Mouse (Mus musculus): ENCODE measurements around the gene Gm1330.
"Not testable (repeated sequence)": the region's sequence is repeated elsewhere in the genome, so short reads cannot be mapped to it uniquely, and the experiment has no call there.

Gm1330 gene

GRCm38 (mm10) chr2:149003151-149003550, at the start of gene Gm1330:
Gene Gm1330, minus strand, starts transcription at chr2:149003251.
- DNase-seq (ENCODE audit: low spot score): no peak

- not testable (repeated sequence) for DNase-seq (ENCODE audit: low spot score)
These were observed 14.1 kb upstream of the Gm1330 start, which contains the start of gene Gm10750 for GRCm38 (mm10) chr2:149017137-149017536. Gene Gm10750, minus strand, starts transcription at chr2:149017237.

DNA sequence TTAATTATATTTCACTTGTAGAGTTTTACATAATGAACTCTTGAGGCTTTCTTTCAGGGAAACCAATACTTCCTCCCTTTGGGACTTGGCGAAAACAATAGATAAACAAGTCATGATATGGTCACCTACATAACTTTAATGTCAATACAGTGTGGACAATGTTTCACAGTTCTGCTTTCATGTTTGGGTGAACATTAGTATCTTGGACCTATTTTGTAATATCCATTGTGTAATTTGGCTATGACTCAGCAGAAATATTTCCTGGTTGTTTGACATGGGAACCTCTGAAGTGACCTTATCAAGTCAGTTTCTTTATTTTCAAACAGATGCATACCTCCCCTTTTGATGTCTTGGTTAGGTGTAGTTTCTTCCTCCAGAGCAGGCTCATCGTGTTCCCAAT, 1.8 kb upstream of the Gm1330 start:
- no peak for DNase-seq (ENCODE audit: low spot score)

GRCm38 (mm10) chr2:148995133-148995532, 7.9 kb downstream of the Gm1330 start:
- no peak for DNase-seq (ENCODE audit: low spot score)

Measured in urinary bladder, postnatal 10 days (tissue).